Mouse (Mus musculus) heart, embryonic 10.5 days (tissue): ENCODE results near the gene Riox2. TPM values are rescaled to one million over a fixed set of nuclear protein-coding genes. Genes with fewer than 3 reads are reported as not detected.

Source experiments
- DNase-seq: peaks from one replicate; pipeline ENCODE4 v3.0.0-alpha.2; 2017; ENCODE audit warnings: low spot score
- H3K27ac ChIP-seq: fragments of 300-500 bp; sonication (generic); 2 replicates; pipeline ENCODE4 v1.5.1; 2016; ENCODE audit warnings: mild to moderate bottlenecking
- H3K27me3 ChIP-seq: fragments of 300-500 bp; sonication (generic); 2 replicates; pipeline ENCODE4 v1.6.1; 2016; ENCODE audit warnings: mild to moderate bottlenecking; ENCODE audit not compliant: poor library complexity, insufficient read depth, severe bottlenecking
- H3K36me3 ChIP-seq: fragments of 300-500 bp; sonication (generic); 2 replicates; pipeline ENCODE4 v1.6.1; 2016; ENCODE audit warnings: mild to moderate bottlenecking, moderate library complexity
- H3K4me1 ChIP-seq: fragments of 300-500 bp; sonication (generic); 2 replicates; pipeline ENCODE4 v1.6.1; 2016; ENCODE audit warnings: mild to moderate bottlenecking
- H3K4me3 ChIP-seq: fragments of 300-500 bp; sonication (generic); 2 replicates; pipeline ENCODE4 v1.5.1; 2016; ENCODE audit warnings: mild to moderate bottlenecking, moderate library complexity
- H3K9me3 ChIP-seq: fragments of 300-500 bp; sonication (generic); 2 replicates; pipeline ENCODE4 v1.6.1; 2016; ENCODE audit warnings: mild to moderate bottlenecking, moderate library complexity
- WGBS: fragments of 180-500 bp; shearing (Covaris S2); methylation state at CpG from one replicate; pipeline ENCODE4 v1.1.7; 2016; 5-methylcytosine and 5-hydroxymethylcytosine counted together
- polyA plus RNA-seq: library from polyadenylated mRNA; unstranded; fragments of >200 nt; fragmentation: Nextera tagmentation; extraction: Ambion mirVana; gene quantifications from 2 replicates; pipeline ENCODE4 v1.2.1, GENCODE M21; 2016

The Riox2 gene
- polyA plus RNA-seq, 1 experiment from 2014 or later, result 40.0 TPM

DNA sequence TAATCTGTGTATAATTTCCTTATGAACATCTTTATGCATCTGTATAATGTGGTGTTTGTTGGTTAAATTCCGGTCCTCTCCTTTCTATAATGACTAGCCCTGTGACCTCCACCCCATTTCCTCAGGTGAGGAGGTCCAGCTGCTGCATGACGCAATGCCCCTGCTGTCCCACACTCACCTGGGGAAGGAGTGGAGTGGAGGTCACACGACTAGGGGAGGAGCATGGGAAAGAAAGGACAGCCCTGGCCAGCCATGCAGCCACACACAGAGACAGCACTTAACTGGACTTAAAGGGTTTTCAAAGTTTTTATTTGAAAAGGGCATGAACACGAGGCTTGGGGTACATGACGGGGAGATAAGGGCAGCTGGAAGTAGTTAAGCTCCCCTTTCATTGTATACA, 59.7 kb downstream of the Riox2 start:
- peaks cover 57% of the 10 kb centered on the region for H3K36me3 ChIP-seq
- 75% methylated on average over 5 of the region's 5 CpGs for WGBS
- H3K27me3 ChIP-seq, result no peaks in the 10 kb centered on the region

DNA sequence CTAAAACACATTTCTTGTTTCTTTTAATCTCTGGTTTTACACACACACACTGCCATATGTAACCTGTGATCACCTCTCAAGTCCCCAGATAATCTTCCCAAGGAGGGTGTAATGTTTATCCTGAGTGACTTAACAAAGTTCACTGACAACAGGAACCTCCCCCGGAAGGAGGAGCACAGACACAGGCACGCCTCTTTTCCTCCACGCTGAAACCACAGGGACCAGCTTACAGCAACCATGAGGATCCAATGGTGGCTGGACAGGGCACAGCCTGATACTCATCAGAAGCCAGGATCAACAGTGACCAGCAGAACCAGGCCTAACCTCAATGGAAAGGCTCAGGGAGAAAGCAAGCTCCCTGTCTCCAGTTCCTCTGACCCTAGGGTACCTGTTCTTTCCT, 61.0 kb downstream of the Riox2 start:
- Histone ChIP-seq H3K4me1 (peaks cover 8% of the 10 kb centered on the region), H3K4me3 (no peak overlapping the region), H3K36me3 (peaks cover 68% of the 10 kb centered on the region), H3K9me3 (no peaks in the 10 kb centered on the region), H3K27ac (no peak overlapping the region), H3K27me3 (no peaks in the 10 kb centered on the region)
- DNase-seq, result no peak
- WGBS, result 32% methylated on average over 3 of the region's 3 CpGs

More for the DNA sequence above, 59.7 kb downstream of the Riox2 start:
- no peak overlapping the region for H3K27ac ChIP-seq
- H3K9me3 ChIP-seq, result no peaks in the 10 kb centered on the region
- H3K4me3 ChIP-seq, result no peak overlapping the region
- DNase-seq, result no peak
- H3K4me1 ChIP-seq, result peaks cover 8% of the 10 kb centered on the region

DNA sequence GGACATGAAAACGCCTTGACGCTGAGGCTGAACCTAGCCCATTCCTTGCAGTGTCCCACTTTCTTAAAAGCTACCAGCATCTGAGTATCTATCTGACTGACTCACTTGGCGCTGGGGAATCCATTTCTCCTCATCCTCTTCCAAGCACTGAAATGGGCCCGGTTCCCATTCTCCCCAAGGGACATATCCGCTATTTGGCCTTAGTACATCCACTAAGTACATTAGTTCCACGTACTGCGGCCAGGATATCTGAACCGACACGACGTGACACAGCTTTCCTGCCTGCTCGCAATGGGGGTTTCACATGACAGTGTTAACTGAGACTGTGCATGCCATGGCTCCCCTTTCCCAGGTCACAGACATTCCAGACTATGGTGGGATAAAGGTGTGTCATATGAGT, 62.8 kb downstream of the Riox2 start:
- Histone ChIP-seq H3K36me3 (peaks cover 65% of the 10 kb centered on the region), H3K4me3 (no peak overlapping the region), H3K9me3 (no peaks in the 10 kb centered on the region), H3K27me3 (no peaks in the 10 kb centered on the region), H3K4me1 (peaks cover 8% of the 10 kb centered on the region), H3K27ac (no peak overlapping the region)
- 86% methylated on average over 11 of the region's 11 CpGs for WGBS
- no peak for DNase-seq

DNA sequence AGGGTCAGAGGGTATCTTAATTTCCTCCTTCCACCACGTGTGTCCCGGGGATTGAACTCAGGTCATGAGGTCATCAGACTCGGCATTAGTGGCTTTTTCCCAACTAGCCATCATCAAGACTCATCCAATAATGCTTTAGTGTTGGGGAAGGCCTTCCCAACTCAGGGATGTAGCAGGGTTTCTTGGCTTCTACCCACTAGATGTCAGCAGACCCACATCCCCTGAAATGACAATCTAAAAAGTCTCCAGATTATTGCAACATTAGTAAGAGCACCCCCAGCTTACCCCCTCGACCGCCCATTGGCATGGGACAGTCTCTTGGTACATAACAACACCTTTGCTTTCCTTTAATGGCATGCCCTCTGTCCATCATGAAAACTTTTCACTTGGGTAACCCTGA, 64.1 kb downstream of the Riox2 start:
- Histone ChIP-seq H3K27ac (no peak overlapping the region), H3K4me3 (no peak overlapping the region), H3K9me3 (no peaks in the 10 kb centered on the region), H3K36me3 (peaks cover 53% of the 10 kb centered on the region), H3K27me3 (no peaks in the 10 kb centered on the region), H3K4me1 (peaks cover 8% of the 10 kb centered on the region)
- 74% methylated on average over 5 of the region's 5 CpGs for WGBS
- DNase-seq, result no peak

DNA sequence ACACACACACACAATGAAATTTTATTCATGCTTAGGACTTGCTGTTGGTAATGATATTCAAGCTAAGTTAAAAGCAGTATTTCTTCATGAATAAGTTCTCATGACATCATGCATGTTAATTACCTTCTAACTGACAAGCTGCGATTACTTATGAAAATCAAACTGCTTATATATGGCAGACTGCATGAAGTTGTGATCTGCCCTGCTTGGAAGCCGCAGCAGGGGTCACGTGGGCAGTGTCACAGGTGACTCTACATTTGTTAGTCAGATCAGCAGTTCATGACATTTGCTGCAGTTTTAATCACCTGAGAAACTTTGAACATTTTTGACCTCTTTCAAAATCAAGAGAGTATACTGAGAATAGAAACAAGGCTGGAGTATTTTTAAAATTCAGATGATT, 69.4 kb downstream of the Riox2 start:
- 87% methylated on average over 3 of the region's 3 CpGs for WGBS
- Histone ChIP-seq H3K4me3 (no peak overlapping the region), H3K27ac (no peak overlapping the region), H3K9me3 (no peaks in the 10 kb centered on the region), H3K36me3 (peaks cover 26% of the 10 kb centered on the region), H3K4me1 (peaks cover 6% of the 10 kb centered on the region; the same call in 1 of the 2 replicates), H3K27me3 (no peaks in the 10 kb centered on the region)
- DNase-seq, result no peak

DNA sequence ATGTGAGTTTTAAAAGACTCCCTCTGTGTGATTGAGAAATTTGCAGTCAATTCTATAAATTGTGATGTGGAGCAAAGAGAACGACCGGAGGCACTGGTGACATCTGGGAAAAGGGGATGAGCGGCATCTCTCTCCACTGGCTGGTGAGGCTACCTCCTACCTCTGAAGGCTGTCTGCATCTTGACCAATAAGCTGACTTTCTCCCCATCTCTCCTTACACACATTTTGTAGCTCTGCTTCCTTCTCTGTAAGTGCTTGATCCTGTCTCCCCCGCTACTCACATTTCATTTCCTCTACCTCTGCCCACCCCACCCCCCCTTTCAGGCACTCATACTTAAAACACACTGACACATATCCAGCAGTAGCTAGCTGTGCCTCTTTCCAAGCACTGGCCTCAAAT, 69.8 kb downstream of the Riox2 start:
- Histone ChIP-seq H3K27me3 (no peaks in the 10 kb centered on the region), H3K4me3 (no peak overlapping the region), H3K36me3 (peaks cover 21% of the 10 kb centered on the region), H3K27ac (no peak overlapping the region), H3K9me3 (no peaks in the 10 kb centered on the region), H3K4me1 (peaks cover 6% of the 10 kb centered on the region; the same call in 1 of the 2 replicates)
- WGBS, result 73% methylated on average over 4 of the region's 4 CpGs
- no peak for DNase-seq

Other genes with a start within 250 kb of the Riox2 start
- not detected in 2 replicates for gene Olfr201, start 199.1 kb upstream of the Riox2 start, polyA plus RNA-seq
- not detected in 2 replicates for gene Olfr202, start 185.0 kb upstream of the Riox2 start, polyA plus RNA-seq
- not detected in 2 replicates for gene Olfr203, start 172.9 kb upstream of the Riox2 start, polyA plus RNA-seq
- gene Olfr204, start 153.5 kb upstream of the Riox2 start, polyA plus RNA-seq, result not detected in 2 replicates
- gene Olfr205, start 140.6 kb upstream of the Riox2 start, polyA plus RNA-seq, result not detected in 2 replicates
- gene Olfr206, start 122.5 kb upstream of the Riox2 start, polyA plus RNA-seq, result not detected in 2 replicates
- not detected in 2 replicates for gene Olfr209, start 107.8 kb upstream of the Riox2 start, polyA plus RNA-seq
- not detected in 2 replicates for gene Gabrr3, start 64.4 kb upstream of the Riox2 start, polyA plus RNA-seq
- 11.4 and 17.5 TPM in 2 replicates for gene Crybg3, start 129.2 kb downstream of the Riox2 start, polyA plus RNA-seq
- gene Arl6, start 167.6 kb downstream of the Riox2 start, polyA plus RNA-seq, result 22.6 and 24.0 TPM in 2 replicates